Mouse (Mus musculus) limb, embryonic 11.5 days (tissue): ENCODE results near the gene Pxdc1. TPM values are rescaled to one million over a fixed set of nuclear protein-coding genes. Genes with fewer than 3 reads are reported as not detected.

Experiments
- ATAC-seq: fragments of 200-750 bp; cut with Nextera tagmentation; 2 replicates; pipeline ENCODE4 v1.8.0; 2017; ENCODE audit warnings: low read depth; ENCODE audit not compliant: insufficient number of reproducible peaks, low FRiP score, low TSS enrichment
- DNase-seq: peaks from one replicate; pipeline ENCODE4 v3.0.0-alpha.2; 2015; ENCODE audit warnings: low spot score
- H3K27ac ChIP-seq: fragments of 300-500 bp; sonication (generic); replicated peaks from 2 replicates; pipeline ENCODE4 v1.5.1; 2014; ENCODE audit warnings: low read depth, mild to moderate bottlenecking, low read length
- H3K27me3 ChIP-seq: fragments of 300-500 bp; sonication (generic); 2 replicates; pipeline ENCODE4 v1.6.1; 2014; ENCODE audit warnings: mild to moderate bottlenecking, low read length, mixed read lengths; ENCODE audit not compliant: control insufficient read depth, insufficient read depth
- H3K36me3 ChIP-seq: fragments of 300-500 bp; sonication (generic); 2 replicates; pipeline ENCODE4 v1.6.1; 2014; ENCODE audit warnings: mild to moderate bottlenecking, low read length, moderate library complexity, mixed read lengths; ENCODE audit not compliant: control insufficient read depth, insufficient read depth
- H3K4me1 ChIP-seq: fragments of 300-500 bp; sonication (generic); 2 replicates; pipeline ENCODE4 v1.6.1; 2014; ENCODE audit warnings: low read length, mixed read lengths; ENCODE audit not compliant: control insufficient read depth, insufficient read depth
- H3K4me2 ChIP-seq: fragments of 300-500 bp; sonication (generic); 2 replicates; pipeline ENCODE4 v1.6.1; 2014; ENCODE audit warnings: low read depth, mild to moderate bottlenecking, moderate library complexity; ENCODE audit not compliant: severe bottlenecking
- H3K4me3 ChIP-seq: fragments of 300-500 bp; sonication (generic); 2 replicates; pipeline ENCODE4 v1.5.1; 2014; ENCODE audit warnings: low read depth, low read length
- H3K9ac ChIP-seq: fragments of 300-500 bp; sonication (generic); 2 replicates; pipeline ENCODE4 v1.6.1; 2014; ENCODE audit warnings: mild to moderate bottlenecking, low read length
- H3K9me3 ChIP-seq: fragments of 300-500 bp; sonication (generic); 2 replicates; pipeline ENCODE4 v1.6.1; 2016; ENCODE audit warnings: low read length; ENCODE audit not compliant: control insufficient read depth
- WGBS: fragments of 180-500 bp; shearing (Covaris S2); extraction: QIAGEN DNeasy Blood & Tissue Kit; methylation state at CpG from one replicate; pipeline ENCODE4 v1.1.7; 2014; 5-methylcytosine and 5-hydroxymethylcytosine counted together
- polyA plus RNA-seq: library from polyadenylated mRNA; unstranded; fragments of >200 nt; fragmentation: Nextera tagmentation; extraction: Ambion mirVana; gene quantifications from 2 replicates; pipeline ENCODE4 v1.2.1, GENCODE M21; 2014

The Pxdc1 gene
- polyA plus RNA-seq, 1 experiment from 2014 or later: 2.4 TPM

- Histone ChIP-seq H3K36me3 (no peaks in the 10 kb centered on the region), H3K4me1 (0 out of 2 replicates have a peak, but pooled peaks cover 3% of the 10 kb centered on the region), H3K27me3 (no peaks in the 10 kb centered on the region), H3K4me2 (no peak overlapping the region), H3K27ac (no peak overlapping the region), H3K9ac (no peak overlapping the region), H3K9me3 (no peaks in the 10 kb centered on the region), H3K4me3 (no peak overlapping the region)
- DNase-seq (no peak), ATAC-seq (no peak)
- 90% methylated on average over 9 of the region's 9 CpGs for WGBS
Observed at GRCm38 (mm10) chr13:34683270-34683669, 30.0 kb upstream of the Pxdc1 start.

DNA sequence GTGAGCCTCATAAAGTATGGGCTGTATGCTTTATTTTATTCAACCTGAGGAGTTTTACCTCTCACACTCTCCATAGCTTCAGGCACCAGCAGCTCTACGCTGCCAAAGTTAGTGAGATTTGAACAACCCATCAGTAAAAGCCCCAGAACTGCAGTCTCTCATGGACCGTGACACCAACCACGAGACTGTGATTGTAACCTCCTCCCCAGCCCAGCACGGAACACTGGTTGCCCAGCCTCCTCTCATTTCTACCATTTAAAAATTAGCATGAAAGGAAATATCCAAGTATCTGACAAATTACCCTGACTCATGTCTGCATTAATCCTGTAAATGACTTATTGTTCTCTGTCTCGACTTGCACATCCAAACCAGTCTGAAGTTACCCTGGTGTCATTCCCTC is 23.2 kb upstream of the Pxdc1 start:
- 84% methylated on average over 5 of the region's 5 CpGs for WGBS
- Histone ChIP-seq H3K36me3 (no peaks in the 10 kb centered on the region), H3K27me3 (no peaks in the 10 kb centered on the region)

DNA sequence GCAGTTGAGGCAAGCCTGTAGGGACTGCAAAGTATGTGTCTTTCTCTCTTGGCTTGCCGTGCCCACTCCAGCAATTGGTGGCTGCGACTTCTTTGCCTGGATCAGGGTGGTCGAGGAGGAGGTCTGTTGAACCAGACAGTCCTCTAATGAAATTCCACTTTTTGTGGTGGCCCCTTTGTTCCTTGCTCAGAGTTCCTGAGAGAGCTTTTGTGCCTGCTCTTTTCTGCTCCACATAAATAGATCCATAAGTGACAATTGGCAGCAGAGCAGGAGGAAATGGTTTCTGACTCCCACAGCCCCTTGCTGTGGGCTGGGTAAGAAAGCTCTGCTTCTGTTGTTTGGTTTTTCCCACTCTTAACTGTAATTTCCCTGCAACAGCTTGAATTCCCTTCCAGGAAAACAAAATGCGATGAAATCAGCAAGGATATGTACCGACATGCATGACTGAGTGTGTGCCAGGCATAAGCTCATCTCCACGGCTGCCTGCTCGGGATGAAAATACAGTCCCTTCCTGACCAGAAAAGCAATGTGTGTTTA is 22.6 kb upstream of the Pxdc1 start:
- H3K27ac ChIP-seq: no peak overlapping the region
- H3K4me3 ChIP-seq: no peak overlapping the region
- DNase-seq (no peak), ATAC-seq (no peak)
- H3K36me3 ChIP-seq: no peaks in the 10 kb centered on the region
- H3K4me1 ChIP-seq: no peaks in the 10 kb centered on the region
- no peaks in the 10 kb centered on the region for H3K27me3 ChIP-seq
- H3K9ac ChIP-seq: no peak overlapping the region
- 77% methylated on average over 7 of the region's 7 CpGs for WGBS
- H3K4me2 ChIP-seq: no peak overlapping the region
- no peaks in the 10 kb centered on the region for H3K9me3 ChIP-seq

More for the DNA sequence above, 23.2 kb upstream of the Pxdc1 start:
- Histone ChIP-seq H3K9me3 (no peaks in the 10 kb centered on the region), H3K4me2 (no peak overlapping the region), H3K27ac (no peak overlapping the region), H3K4me3 (no peak overlapping the region), H3K4me1 (no peaks in the 10 kb centered on the region), H3K9ac (no peak overlapping the region)
- no peak for ATAC-seq
- no peak for DNase-seq

- H3K9ac ChIP-seq: no peak overlapping the region
Observed at GRCm38 (mm10) chr13:34673354-34673753, 20.1 kb upstream of the Pxdc1 start.

GRCm38 (mm10) chr13:34669919-34670865 is 16.9 kb upstream of the Pxdc1 start:
- no peaks in the 10 kb centered on the region for H3K4me1 ChIP-seq
- H3K4me2 ChIP-seq: no peak overlapping the region
- no peak for ATAC-seq
- WGBS: 59% methylated on average over 16 of the region's 16 CpGs
- no peak overlapping the region for H3K27ac ChIP-seq
- no peaks in the 10 kb centered on the region for H3K27me3 ChIP-seq
- no peak for DNase-seq
- no peaks in the 10 kb centered on the region for H3K36me3 ChIP-seq
- no peak overlapping the region for H3K4me3 ChIP-seq
- H3K9ac ChIP-seq: no peak overlapping the region
- H3K9me3 ChIP-seq: no peaks in the 10 kb centered on the region

More at GRCm38 (mm10) chr13:34673354-34673753, 20.1 kb upstream of the Pxdc1 start:
- Histone ChIP-seq H3K27me3 (no peaks in the 10 kb centered on the region), H3K36me3 (no peaks in the 10 kb centered on the region), H3K4me3 (no peak overlapping the region), H3K27ac (no peak overlapping the region), H3K4me1 (no peaks in the 10 kb centered on the region), H3K4me2 (no peak overlapping the region), H3K9me3 (no peaks in the 10 kb centered on the region)
- ATAC-seq (no peak), DNase-seq (no peak)
- WGBS: 89% methylated on average over 5 of the region's 5 CpGs

GRCm38 (mm10) chr13:34667197-34667596 is 13.9 kb upstream of the Pxdc1 start:
- Histone ChIP-seq H3K9me3 (no peaks in the 10 kb centered on the region), H3K27me3 (no peaks in the 10 kb centered on the region), H3K4me3 (no peak overlapping the region), H3K4me2 (no peak overlapping the region), H3K36me3 (no peaks in the 10 kb centered on the region), H3K4me1 (no peaks in the 10 kb centered on the region), H3K27ac (no peak overlapping the region), H3K9ac (no peak overlapping the region)
- no peak for DNase-seq
- WGBS: 87% methylated on average over 8 of the region's 8 CpGs
- ATAC-seq: no peak

GRCm38 (mm10) chr13:34665074-34665473 is 11.8 kb upstream of the Pxdc1 start:
- H3K9me3 ChIP-seq: no peaks in the 10 kb centered on the region
- no peak for ATAC-seq
- 88% methylated on average over 4 of the region's 4 CpGs for WGBS
- H3K36me3 ChIP-seq: no peaks in the 10 kb centered on the region
- H3K4me3 ChIP-seq: no peak overlapping the region
- H3K27ac ChIP-seq: no peak overlapping the region
- H3K27me3 ChIP-seq: no peaks in the 10 kb centered on the region
- no peak overlapping the region for H3K4me2 ChIP-seq
- no peak for DNase-seq
- H3K9ac ChIP-seq: no peak overlapping the region
- no peaks in the 10 kb centered on the region for H3K4me1 ChIP-seq

DNA sequence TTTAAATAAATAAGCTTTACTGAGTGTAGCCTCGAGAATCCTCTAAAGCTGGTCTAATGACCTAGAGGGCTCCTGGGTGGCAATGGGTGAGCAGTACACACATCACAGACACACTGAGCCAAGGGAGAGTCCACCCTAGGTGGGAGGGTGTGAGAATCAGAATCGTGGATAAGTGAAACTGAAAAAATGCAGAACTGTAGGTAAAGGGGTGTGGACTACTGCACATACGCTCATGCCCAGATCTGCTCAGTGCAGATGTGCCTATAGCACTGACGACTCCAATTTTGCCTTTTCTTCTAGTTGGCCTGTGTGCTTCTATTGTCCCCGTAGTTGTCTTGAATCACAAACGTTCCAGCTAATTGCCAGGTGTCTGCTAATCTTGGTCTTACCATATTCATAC is 10.5 kb upstream of the Pxdc1 start:
- DNase-seq (no peak), ATAC-seq (no peak)
- H3K4me3 ChIP-seq: no peak overlapping the region
- no peak overlapping the region for H3K27ac ChIP-seq
- 83% methylated on average over 6 of the region's 6 CpGs for WGBS
- H3K4me1 ChIP-seq: no peaks in the 10 kb centered on the region
- H3K9ac ChIP-seq: no peak overlapping the region
- no peak overlapping the region for H3K4me2 ChIP-seq
- no peaks in the 10 kb centered on the region for H3K27me3 ChIP-seq
- H3K9me3 ChIP-seq: no peaks in the 10 kb centered on the region
- no peaks in the 10 kb centered on the region for H3K36me3 ChIP-seq
